Mouse (Mus musculus): ENCODE measurements around the gene Ibtk. TPM values are rescaled to one million over a fixed set of nuclear protein-coding genes. Genes with fewer than 3 reads are reported as not detected.

Ibtk gene
- polyA plus RNA-seq, 1 experiment from 2014 or later: 30.8 TPM

- H3K36me3 ChIP-seq: 0 out of 2 replicates have a peak, but pooled peaks cover 3% of the 10 kb centered on the region
- WGBS: 39% methylated on average over 5 of the region's 5 CpGs
Observed at GRCm38 (mm10) chr9:85749922-85750509, 882 bp upstream of the Ibtk start.

GRCm38 (mm10) chr9:85748204-85749141 lies 661 bp downstream of the Ibtk start:
- Histone ChIP-seq H3K36me3 (peaks cover 5% of the 10 kb centered on the region), H3K27me3 (ENCODE audit: insufficient read depth, poor library complexity, severe bottlenecking) (no peaks in the 10 kb centered on the region), H3K9me3 (no peaks in the 10 kb centered on the region), H3K4me1 (replicated peaks) (peaks cover 17% of the 10 kb centered on the region), H3K4me3 (peak overlapping the region; percentile 97), H3K27ac (peak overlapping the region; percentile 100)
- WGBS: 1% methylated on average over 43 of the region's 43 CpGs
- DNase-seq (ENCODE audit: low spot score): peak; percentile 83

More at GRCm38 (mm10) chr9:85749922-85750509, 882 bp upstream of the Ibtk start:
- Histone ChIP-seq H3K4me3 (peak overlapping the region; percentile 97), H3K9me3 (no peaks in the 10 kb centered on the region), H3K4me1 (replicated peaks) (peaks cover 17% of the 10 kb centered on the region), H3K27ac (peak overlapping the region; percentile 100), H3K27me3 (ENCODE audit: insufficient read depth, poor library complexity, severe bottlenecking) (no peaks in the 10 kb centered on the region)
- no peak for DNase-seq (ENCODE audit: low spot score)

- H3K9me3 ChIP-seq: no peaks in the 10 kb centered on the region
- no peak overlapping the region for H3K27ac ChIP-seq
- H3K4me3 ChIP-seq: no peak overlapping the region
- no peaks in the 10 kb centered on the region for H3K27me3 ChIP-seq (ENCODE audit: insufficient read depth, poor library complexity, severe bottlenecking)
- peaks cover 31% of the 10 kb centered on the region for H3K36me3 ChIP-seq
- DNase-seq (ENCODE audit: low spot score): no peak
- H3K4me1 ChIP-seq (replicated peaks): peaks cover 17% of the 10 kb centered on the region
- 95% methylated on average over 2 of the region's 2 CpGs for WGBS
Observed at GRCm38 (mm10) chr9:85745566-85745965, 3.6 kb downstream of the Ibtk start.

GRCm38 (mm10) chr9:85743358-85743757 lies 5.8 kb downstream of the Ibtk start:
- no peaks in the 10 kb centered on the region for H3K9me3 ChIP-seq
- peaks cover 4% of the 10 kb centered on the region; the same call in 1 of the 2 replicates for H3K4me1 ChIP-seq (replicated peaks)
- no peak overlapping the region for H3K27ac ChIP-seq
- WGBS: 89% methylated on average over 11 of the region's 11 CpGs
- DNase-seq (ENCODE audit: low spot score): no peak
- H3K4me3 ChIP-seq: no peak overlapping the region
- no peaks in the 10 kb centered on the region for H3K27me3 ChIP-seq (ENCODE audit: insufficient read depth, poor library complexity, severe bottlenecking)
- H3K36me3 ChIP-seq: peaks cover 48% of the 10 kb centered on the region

GRCm38 (mm10) chr9:85742107-85742506 lies 7.0 kb downstream of the Ibtk start:
- Histone ChIP-seq H3K4me3 (no peak overlapping the region), H3K4me1 (replicated peaks) (no peaks in the 10 kb centered on the region), H3K27me3 (ENCODE audit: insufficient read depth, poor library complexity, severe bottlenecking) (no peaks in the 10 kb centered on the region), H3K27ac (no peak overlapping the region), H3K9me3 (no peaks in the 10 kb centered on the region), H3K36me3 (peaks cover 61% of the 10 kb centered on the region)
- no peak for DNase-seq (ENCODE audit: low spot score)
- 87% methylated on average over 4 of the region's 4 CpGs for WGBS

- WGBS: 93% methylated on average over 4 of the region's 4 CpGs
- DNase-seq (ENCODE audit: low spot score): no peak
- no peaks in the 10 kb centered on the region for H3K4me1 ChIP-seq (replicated peaks)
- no peak overlapping the region for H3K4me3 ChIP-seq
- H3K36me3 ChIP-seq: peaks cover 86% of the 10 kb centered on the region
- no peak overlapping the region for H3K27ac ChIP-seq
- no peaks in the 10 kb centered on the region for H3K9me3 ChIP-seq
- no peaks in the 10 kb centered on the region for H3K27me3 ChIP-seq (ENCODE audit: insufficient read depth, poor library complexity, severe bottlenecking)
Observed at GRCm38 (mm10) chr9:85739279-85739678, 9.9 kb downstream of the Ibtk start.

- Histone ChIP-seq H3K9me3 (no peaks in the 10 kb centered on the region), H3K4me1 (replicated peaks) (no peaks in the 10 kb centered on the region), H3K4me3 (no peak overlapping the region), H3K27me3 (ENCODE audit: insufficient read depth, poor library complexity, severe bottlenecking) (no peaks in the 10 kb centered on the region), H3K27ac (no peak overlapping the region), H3K36me3 (peaks cover 93% of the 10 kb centered on the region)
- 93% methylated on average over 4 of the region's 4 CpGs for WGBS
- no peak for DNase-seq (ENCODE audit: low spot score)
Observed at GRCm38 (mm10) chr9:85734821-85735220, 14.3 kb downstream of the Ibtk start.

GRCm38 (mm10) chr9:85724078-85724477 lies 25.1 kb downstream of the Ibtk start:
- Histone ChIP-seq H3K27me3 (ENCODE audit: insufficient read depth, poor library complexity, severe bottlenecking) (no peaks in the 10 kb centered on the region), H3K27ac (no peak overlapping the region), H3K36me3 (peaks cover 99% of the 10 kb centered on the region), H3K9me3 (no peaks in the 10 kb centered on the region), H3K4me1 (replicated peaks) (no peaks in the 10 kb centered on the region), H3K4me3 (no peak overlapping the region)
- 93% methylated on average over 9 of the region's 9 CpGs for WGBS
- DNase-seq (ENCODE audit: low spot score): no peak

- no peak overlapping the region for H3K27ac ChIP-seq
- 92% methylated on average over 7 of the region's 7 CpGs for WGBS
- H3K27me3 ChIP-seq (ENCODE audit: insufficient read depth, poor library complexity, severe bottlenecking): no peaks in the 10 kb centered on the region
- H3K4me3 ChIP-seq: no peak overlapping the region
- peaks cover 99% of the 10 kb centered on the region for H3K36me3 ChIP-seq
- H3K9me3 ChIP-seq: no peaks in the 10 kb centered on the region
- H3K4me1 ChIP-seq (replicated peaks): no peaks in the 10 kb centered on the region
- no peak for DNase-seq (ENCODE audit: low spot score)
Observed at GRCm38 (mm10) chr9:85717336-85717735, 31.8 kb downstream of the Ibtk start.

GRCm38 (mm10) chr9:85707302-85707701 lies 41.8 kb downstream of the Ibtk start:
- WGBS: 97% methylated on average over 6 of the region's 6 CpGs
- H3K9me3 ChIP-seq: no peaks in the 10 kb centered on the region
- H3K36me3 ChIP-seq: peaks cover 98% of the 10 kb centered on the region
- no peak overlapping the region for H3K27ac ChIP-seq
- no peak overlapping the region for H3K4me3 ChIP-seq
- no peaks in the 10 kb centered on the region for H3K27me3 ChIP-seq (ENCODE audit: insufficient read depth, poor library complexity, severe bottlenecking)
- no peaks in the 10 kb centered on the region for H3K4me1 ChIP-seq (replicated peaks)
- no peak for DNase-seq (ENCODE audit: low spot score)

- peaks cover 81% of the 10 kb centered on the region for H3K36me3 ChIP-seq
- H3K9me3 ChIP-seq: no peaks in the 10 kb centered on the region
- no peaks in the 10 kb centered on the region for H3K4me1 ChIP-seq (replicated peaks)
- 91% methylated on average over 5 of the region's 5 CpGs for WGBS
- no peaks in the 10 kb centered on the region for H3K27me3 ChIP-seq (ENCODE audit: insufficient read depth, poor library complexity, severe bottlenecking)
- no peak overlapping the region for H3K27ac ChIP-seq
- DNase-seq (ENCODE audit: low spot score): no peak
- H3K4me3 ChIP-seq: no peak overlapping the region
Observed at GRCm38 (mm10) chr9:85701981-85702380, 47.2 kb downstream of the Ibtk start.

- no peak for DNase-seq (ENCODE audit: low spot score)
- Histone ChIP-seq H3K36me3 (peaks cover 63% of the 10 kb centered on the region), H3K4me1 (replicated peaks) (no peaks in the 10 kb centered on the region), H3K9me3 (no peaks in the 10 kb centered on the region), H3K27me3 (ENCODE audit: insufficient read depth, poor library complexity, severe bottlenecking) (no peaks in the 10 kb centered on the region), H3K27ac (no peak overlapping the region), H3K4me3 (no peak overlapping the region)
- 95% methylated on average over 3 of the region's 3 CpGs for WGBS
Observed at GRCm38 (mm10) chr9:85695606-85696005, 53.5 kb downstream of the Ibtk start.

Measured in hindbrain, embryonic 10.5 days (tissue).